Mouse (Mus musculus): Measurements from ENCODE around the gene Ddx51. TPM values are rescaled to one million over a fixed set of nuclear protein-coding genes. Genes with fewer than 3 reads are reported as not detected.
A peak's percentile ranks its signal among the peaks of the same experiment; 100 is the strongest.

The Ddx51 gene
- polyA plus RNA-seq (2015; fragmentation: Nextera tagmentation; extraction: Ambion mirVana), result 22.0 and 27.7 TPM in 2 replicates

GRCm38 (mm10) chr5:110652719-110653648 lies at the start of gene Ddx51, which contains the start of gene Noc4l:
TSS of gene Ddx51 (plus strand) at chr5:110653451.
TSS of gene Noc4l (minus strand) at chr5:110653417.
- Histone ChIP-seq H3K27me3 (no peaks in the 10 kb centered on the region), H3K36me3 (peaks cover 67% of the 10 kb centered on the region), H3K9me3 (no peaks in the 10 kb centered on the region), H3K4me2 (peak within 1 kb of the TSS; percentile 89), H3K4me3 (peak within 1 kb of the TSS; percentile 77), H3K4me1 (peaks cover 17% of the 10 kb centered on the region), H3K9ac (peak within 1 kb of the TSS; percentile 88), H3K27ac (peak within 1 kb of the TSS; percentile 1; the same call in 1 of the 2 replicates)
- ATAC-seq (ENCODE audit: borderline replicate concordance, extremely low read depth, low FRiP score, low TSS enrichment), result peak; percentile 80
- 1% methylated on average over 91 of the region's 91 CpGs for WGBS

- Histone ChIP-seq H3K4me1 (no peaks in the 10 kb centered on the region), H3K4me2 (no peak overlapping the region), H3K4me3 (no peak overlapping the region), H3K27me3 (no peaks in the 10 kb centered on the region), H3K9me3 (no peaks in the 10 kb centered on the region), H3K36me3 (no peaks in the 10 kb centered on the region), H3K27ac (no peak overlapping the region), H3K9ac (no peak overlapping the region)
- no peak for ATAC-seq (ENCODE audit: borderline replicate concordance, extremely low read depth, low FRiP score, low TSS enrichment)
- WGBS, result 75% methylated on average over 2 of the region's 2 CpGs
Observed at GRCm38 (mm10) chr5:110604311-110604710, 48.9 kb upstream of the Ddx51 start.

GRCm38 (mm10) chr5:110605531-110606221 lies 47.6 kb upstream of the Ddx51 start:
- Histone ChIP-seq H3K4me3 (no peak overlapping the region), H3K27ac (no peak overlapping the region), H3K36me3 (no peaks in the 10 kb centered on the region), H3K9me3 (no peaks in the 10 kb centered on the region), H3K4me1 (no peaks in the 10 kb centered on the region), H3K4me2 (no peak overlapping the region), H3K9ac (no peak overlapping the region), H3K27me3 (no peaks in the 10 kb centered on the region)
- WGBS, result 54% methylated on average over 5 of the region's 5 CpGs
- no peak for ATAC-seq (ENCODE audit: borderline replicate concordance, extremely low read depth, low FRiP score, low TSS enrichment)

GRCm38 (mm10) chr5:110607767-110608166 lies 45.5 kb upstream of the Ddx51 start:
- H3K27me3 ChIP-seq, result no peaks in the 10 kb centered on the region
- H3K9me3 ChIP-seq, result no peaks in the 10 kb centered on the region
- H3K4me3 ChIP-seq, result no peak overlapping the region
- no peak overlapping the region for H3K9ac ChIP-seq
- no peaks in the 10 kb centered on the region for H3K4me1 ChIP-seq
- ATAC-seq (ENCODE audit: borderline replicate concordance, extremely low read depth, low FRiP score, low TSS enrichment), result no peak
- 41% methylated on average over 3 of the region's 3 CpGs for WGBS
- H3K4me2 ChIP-seq, result no peak overlapping the region
- H3K27ac ChIP-seq, result no peak overlapping the region
- no peaks in the 10 kb centered on the region for H3K36me3 ChIP-seq

GRCm38 (mm10) chr5:110608336-110608735 lies 44.9 kb upstream of the Ddx51 start:
- H3K4me1 ChIP-seq, result no peaks in the 10 kb centered on the region
- no peak overlapping the region for H3K9ac ChIP-seq
- H3K27ac ChIP-seq, result no peak overlapping the region
- no peaks in the 10 kb centered on the region for H3K27me3 ChIP-seq
- ATAC-seq (ENCODE audit: borderline replicate concordance, extremely low read depth, low FRiP score, low TSS enrichment), result no peak
- 67% methylated on average over 6 of the region's 6 CpGs for WGBS
- H3K4me2 ChIP-seq, result no peak overlapping the region
- H3K4me3 ChIP-seq, result no peak overlapping the region
- no peaks in the 10 kb centered on the region for H3K9me3 ChIP-seq
- no peaks in the 10 kb centered on the region for H3K36me3 ChIP-seq

GRCm38 (mm10) chr5:110608941-110609340 lies 44.3 kb upstream of the Ddx51 start:
- Histone ChIP-seq H3K27ac (no peak overlapping the region), H3K27me3 (no peaks in the 10 kb centered on the region), H3K4me1 (no peaks in the 10 kb centered on the region), H3K4me2 (no peak overlapping the region), H3K4me3 (no peak overlapping the region), H3K9me3 (no peaks in the 10 kb centered on the region), H3K9ac (no peak overlapping the region), H3K36me3 (no peaks in the 10 kb centered on the region)
- 62% methylated on average over 8 of the region's 8 CpGs for WGBS
- ATAC-seq (ENCODE audit: borderline replicate concordance, extremely low read depth, low FRiP score, low TSS enrichment), result no peak

- no peak overlapping the region for H3K4me2 ChIP-seq
- no peaks in the 10 kb centered on the region for H3K27me3 ChIP-seq
- H3K36me3 ChIP-seq, result no peaks in the 10 kb centered on the region
- H3K9ac ChIP-seq, result no peak overlapping the region
- H3K4me3 ChIP-seq, result no peak overlapping the region
- H3K4me1 ChIP-seq, result no peaks in the 10 kb centered on the region
- ATAC-seq (ENCODE audit: borderline replicate concordance, extremely low read depth, low FRiP score, low TSS enrichment), result no peak
- no peak overlapping the region for H3K27ac ChIP-seq
- WGBS, result 80% methylated on average over 3 of the region's 3 CpGs
- no peaks in the 10 kb centered on the region for H3K9me3 ChIP-seq
Observed at GRCm38 (mm10) chr5:110609425-110609824, 43.8 kb upstream of the Ddx51 start.

- Histone ChIP-seq H3K9ac (no peak overlapping the region), H3K36me3 (no peaks in the 10 kb centered on the region), H3K4me3 (no peak overlapping the region), H3K27me3 (no peaks in the 10 kb centered on the region), H3K4me2 (no peak overlapping the region), H3K9me3 (no peaks in the 10 kb centered on the region), H3K4me1 (no peaks in the 10 kb centered on the region), H3K27ac (no peak overlapping the region)
- no peak for ATAC-seq (ENCODE audit: borderline replicate concordance, extremely low read depth, low FRiP score, low TSS enrichment)
- 63% methylated on average over 5 of the region's 5 CpGs for WGBS
Observed at GRCm38 (mm10) chr5:110609868-110610267, 43.4 kb upstream of the Ddx51 start.

GRCm38 (mm10) chr5:110610484-110610883 lies 42.8 kb upstream of the Ddx51 start:
- no peak overlapping the region for H3K4me2 ChIP-seq
- WGBS, result 80% methylated on average over 7 of the region's 7 CpGs
- H3K27ac ChIP-seq, result no peak overlapping the region
- no peaks in the 10 kb centered on the region for H3K36me3 ChIP-seq
- no peak overlapping the region for H3K9ac ChIP-seq
- no peak overlapping the region for H3K4me3 ChIP-seq
- no peaks in the 10 kb centered on the region for H3K27me3 ChIP-seq
- ATAC-seq (ENCODE audit: borderline replicate concordance, extremely low read depth, low FRiP score, low TSS enrichment), result no peak
- H3K9me3 ChIP-seq, result no peaks in the 10 kb centered on the region
- no peaks in the 10 kb centered on the region for H3K4me1 ChIP-seq

GRCm38 (mm10) chr5:110611435-110612158 lies 41.7 kb upstream of the Ddx51 start:
- H3K36me3 ChIP-seq, result no peaks in the 10 kb centered on the region

GRCm38 (mm10) chr5:110619226-110619625 lies 34.0 kb upstream of the Ddx51 start:
- no peaks in the 10 kb centered on the region for H3K9me3 ChIP-seq
- H3K27ac ChIP-seq, result no peak overlapping the region
- H3K4me3 ChIP-seq, result no peak overlapping the region
- WGBS, result 77% methylated on average over 6 of the region's 6 CpGs
- no peak overlapping the region for H3K9ac ChIP-seq
- no peaks in the 10 kb centered on the region for H3K36me3 ChIP-seq
- no peaks in the 10 kb centered on the region for H3K27me3 ChIP-seq
- ATAC-seq (ENCODE audit: borderline replicate concordance, extremely low read depth, low FRiP score, low TSS enrichment), result no peak
- H3K4me2 ChIP-seq, result no peak overlapping the region
- no peaks in the 10 kb centered on the region for H3K4me1 ChIP-seq

More at GRCm38 (mm10) chr5:110611435-110612158, 41.7 kb upstream of the Ddx51 start:
- no peak overlapping the region for H3K4me3 ChIP-seq
- no peak overlapping the region for H3K27ac ChIP-seq
- H3K9me3 ChIP-seq, result no peaks in the 10 kb centered on the region
- WGBS, result 72% methylated on average over 5 of the region's 5 CpGs
- no peaks in the 10 kb centered on the region for H3K4me1 ChIP-seq
- no peaks in the 10 kb centered on the region for H3K27me3 ChIP-seq
- H3K4me2 ChIP-seq, result no peak overlapping the region
- no peak for ATAC-seq (ENCODE audit: borderline replicate concordance, extremely low read depth, low FRiP score, low TSS enrichment)
- no peak overlapping the region for H3K9ac ChIP-seq
